Mouse (Mus musculus) intestine, embryonic 16.5 days (tissue): Measurements from ENCODE around the gene Ccdc171. TPM values are rescaled to one million over a fixed set of nuclear protein-coding genes. Genes with fewer than 3 reads are reported as not detected.

Experiments
- ATAC-seq: fragments of 200-750 bp; cut with Nextera tagmentation; 2 replicates; pipeline ENCODE4 v1.8.0; 2017; ENCODE audit warnings: moderate TSS enrichment, moderate library complexity
- H3K27ac ChIP-seq: fragments of 300-500 bp; sonication (generic); 2 replicates; pipeline ENCODE4 v1.5.1; 2014; ENCODE audit warnings: mild to moderate bottlenecking, low read length
- H3K27me3 ChIP-seq: fragments of 300-500 bp; sonication (generic); replicated peaks from 2 replicates; pipeline ENCODE4 v1.6.1; 2014; ENCODE audit warnings: low read length, control low read depth, mixed read lengths; ENCODE audit not compliant: control insufficient read depth, insufficient read depth
- H3K36me3 ChIP-seq: fragments of 300-500 bp; sonication (generic); 2 replicates; pipeline ENCODE4 v1.6.1; 2014; ENCODE audit warnings: low read length, control low read depth; ENCODE audit not compliant: control insufficient read depth, insufficient read depth
- H3K4me1 ChIP-seq: fragments of 300-500 bp; sonication (generic); 2 replicates; pipeline ENCODE4 v1.6.1; 2014; ENCODE audit warnings: low read length, control low read depth, mixed read lengths; ENCODE audit not compliant: control insufficient read depth, insufficient read depth
- H3K4me2 ChIP-seq: fragments of 300-500 bp; sonication (generic); 2 replicates; pipeline ENCODE4 v1.6.1; 2014; ENCODE audit warnings: low read depth, low read length, control low read depth
- H3K4me3 ChIP-seq: fragments of 300-500 bp; sonication (generic); 2 replicates; pipeline ENCODE4 v1.5.1; 2014; ENCODE audit warnings: mild to moderate bottlenecking, low read length
- H3K9ac ChIP-seq: fragments of 300-500 bp; sonication (generic); 2 replicates; pipeline ENCODE4 v1.6.1; 2014; ENCODE audit warnings: low read depth, low read length
- H3K9me3 ChIP-seq: fragments of 300-500 bp; sonication (generic); 2 replicates; pipeline ENCODE4 v1.6.1; 2016; ENCODE audit warnings: low read length, control low read depth; ENCODE audit not compliant: control insufficient read depth
- WGBS: fragments of 180-500 bp; shearing (Covaris S2); extraction: QIAGEN DNeasy Blood & Tissue Kit; methylation state at CpG from one replicate; pipeline ENCODE4 v1.1.7; 2014; 5-methylcytosine and 5-hydroxymethylcytosine counted together
- polyA plus RNA-seq: library from polyadenylated mRNA; unstranded; fragments of >200 nt; fragmentation: Nextera tagmentation; extraction: Ambion mirVana; gene quantifications from 2 replicates; pipeline ENCODE4 v1.2.1, GENCODE M21; 2015

The Ccdc171 gene
- polyA plus RNA-seq, 1 experiment from 2014 or later, result 1.9 TPM

- ATAC-seq, result no peak
- no peak overlapping the region for H3K4me3 ChIP-seq
- H3K4me1 ChIP-seq, result no peaks in the 10 kb centered on the region
- H3K4me2 ChIP-seq, result no peak overlapping the region
- H3K27me3 ChIP-seq, result no peaks in the 10 kb centered on the region
- H3K9ac ChIP-seq, result no peak overlapping the region
- no peaks in the 10 kb centered on the region for H3K36me3 ChIP-seq
- WGBS, result 52% methylated on average over 2 of the region's 2 CpGs
- no peak overlapping the region for H3K27ac ChIP-seq
- no peaks in the 10 kb centered on the region for H3K9me3 ChIP-seq
Observed at GRCm38 (mm10) chr4:83839077-83839476, 313.7 kb downstream of the Ccdc171 start.

GRCm38 (mm10) chr4:83846304-83846703 is 321.0 kb downstream of the Ccdc171 start:
- 64% methylated on average over 7 of the region's 7 CpGs for WGBS

GRCm38 (mm10) chr4:83853885-83854284 is 328.5 kb downstream of the Ccdc171 start:
- 0 out of 2 replicates have a peak, but pooled peaks have one; percentile 42 for ATAC-seq
- Histone ChIP-seq H3K4me3 (no peak overlapping the region), H3K27me3 (no peaks in the 10 kb centered on the region), H3K9me3 (no peaks in the 10 kb centered on the region), H3K4me1 (no peaks in the 10 kb centered on the region), H3K9ac (no peak overlapping the region), H3K27ac (no peak overlapping the region), H3K36me3 (no peaks in the 10 kb centered on the region), H3K4me2 (no peak overlapping the region)
- 79% methylated on average over 5 of the region's 5 CpGs for WGBS

More at GRCm38 (mm10) chr4:83846304-83846703, 321.0 kb downstream of the Ccdc171 start:
- H3K4me1 ChIP-seq, result no peaks in the 10 kb centered on the region
- H3K36me3 ChIP-seq, result no peaks in the 10 kb centered on the region
- H3K27ac ChIP-seq, result no peak overlapping the region
- no peaks in the 10 kb centered on the region for H3K9me3 ChIP-seq
- ATAC-seq, result no peak
- H3K4me2 ChIP-seq, result no peak overlapping the region
- no peak overlapping the region for H3K9ac ChIP-seq
- no peaks in the 10 kb centered on the region for H3K27me3 ChIP-seq
- H3K4me3 ChIP-seq, result no peak overlapping the region

GRCm38 (mm10) chr4:83861706-83862105 is 336.4 kb downstream of the Ccdc171 start:
- H3K9me3 ChIP-seq, result no peaks in the 10 kb centered on the region
- no peak overlapping the region for H3K4me2 ChIP-seq
- H3K4me1 ChIP-seq, result no peaks in the 10 kb centered on the region
- 80% methylated on average over 3 of the region's 3 CpGs for WGBS
- H3K9ac ChIP-seq, result no peak overlapping the region
- no peaks in the 10 kb centered on the region for H3K27me3 ChIP-seq
- H3K36me3 ChIP-seq, result no peaks in the 10 kb centered on the region
- no peak overlapping the region for H3K4me3 ChIP-seq
- no peak for ATAC-seq
- no peak overlapping the region for H3K27ac ChIP-seq

- Histone ChIP-seq H3K27ac (no peak overlapping the region), H3K4me2 (no peak overlapping the region), H3K4me1 (no peaks in the 10 kb centered on the region), H3K9me3 (no peaks in the 10 kb centered on the region), H3K9ac (no peak overlapping the region), H3K4me3 (no peak overlapping the region), H3K36me3 (no peaks in the 10 kb centered on the region), H3K27me3 (no peaks in the 10 kb centered on the region)
- ATAC-seq, result no peak
- WGBS, result 74% methylated on average over 7 of the region's 7 CpGs
Observed at GRCm38 (mm10) chr4:83862295-83862694, 336.9 kb downstream of the Ccdc171 start.

GRCm38 (mm10) chr4:83876600-83876999 is 351.3 kb downstream of the Ccdc171 start:
- H3K36me3 ChIP-seq, result no peaks in the 10 kb centered on the region
- H3K9me3 ChIP-seq, result no peaks in the 10 kb centered on the region
- no peak overlapping the region for H3K4me2 ChIP-seq
- H3K4me1 ChIP-seq, result no peaks in the 10 kb centered on the region
- ATAC-seq, result no peak
- H3K27me3 ChIP-seq, result no peaks in the 10 kb centered on the region
- H3K27ac ChIP-seq, result no peak overlapping the region
- H3K4me3 ChIP-seq, result no peak overlapping the region
- 57% methylated on average over 7 of the region's 7 CpGs for WGBS
- no peak overlapping the region for H3K9ac ChIP-seq

GRCm38 (mm10) chr4:83878236-83878635 is 352.9 kb downstream of the Ccdc171 start:
- no peak for ATAC-seq
- H3K27ac ChIP-seq, result no peak overlapping the region
- 57% methylated on average over 8 of the region's 8 CpGs for whole genome bisulfite sequencing
- H3K9ac ChIP-seq, result no peak overlapping the region
- H3K27me3 ChIP-seq, result no peaks in the 10 kb centered on the region
- no peaks in the 10 kb centered on the region for H3K4me1 ChIP-seq
- no peaks in the 10 kb centered on the region for H3K9me3 ChIP-seq
- H3K4me3 ChIP-seq, result no peak overlapping the region
- H3K4me2 ChIP-seq, result no peak overlapping the region
- no peaks in the 10 kb centered on the region for H3K36me3 ChIP-seq

GRCm38 (mm10) chr4:83888459-83889054 is 363.2 kb downstream of the Ccdc171 start:
- ATAC-seq, result no peak
- Histone ChIP-seq H3K4me1 (no peaks in the 10 kb centered on the region), H3K9ac (no peak overlapping the region), H3K27ac (no peak overlapping the region), H3K36me3 (no peaks in the 10 kb centered on the region), H3K4me3 (no peak overlapping the region), H3K9me3 (no peaks in the 10 kb centered on the region), H3K27me3 (no peaks in the 10 kb centered on the region), H3K4me2 (no peak overlapping the region)
- 45% methylated on average over 13 of the region's 13 CpGs for WGBS

GRCm38 (mm10) chr4:83902081-83902645 is 376.8 kb downstream of the Ccdc171 start:
- WGBS, result 82% methylated on average over 9 of the region's 9 CpGs
- H3K4me2 ChIP-seq, result no peak overlapping the region
- no peak overlapping the region for H3K4me3 ChIP-seq
- H3K27me3 ChIP-seq, result no peaks in the 10 kb centered on the region
- no peak overlapping the region for H3K27ac ChIP-seq
- no peaks in the 10 kb centered on the region for H3K4me1 ChIP-seq
- H3K9me3 ChIP-seq, result no peaks in the 10 kb centered on the region
- no peak for ATAC-seq
- H3K36me3 ChIP-seq, result no peaks in the 10 kb centered on the region
- no peak overlapping the region for H3K9ac ChIP-seq
